Mouse (Mus musculus): ENCODE measurements at regions not wholly inside any gene's neighbourhood (a gene's known extent, or its start where the extent isn't known, plus 50 kb on each side); places are given as distances from the start of the nearest gene placed in this dataset.
"Not testable (repeated sequence)": the region's sequence is repeated elsewhere in the genome, so short reads cannot be mapped to it uniquely, and the experiment has no call there.

DNA sequence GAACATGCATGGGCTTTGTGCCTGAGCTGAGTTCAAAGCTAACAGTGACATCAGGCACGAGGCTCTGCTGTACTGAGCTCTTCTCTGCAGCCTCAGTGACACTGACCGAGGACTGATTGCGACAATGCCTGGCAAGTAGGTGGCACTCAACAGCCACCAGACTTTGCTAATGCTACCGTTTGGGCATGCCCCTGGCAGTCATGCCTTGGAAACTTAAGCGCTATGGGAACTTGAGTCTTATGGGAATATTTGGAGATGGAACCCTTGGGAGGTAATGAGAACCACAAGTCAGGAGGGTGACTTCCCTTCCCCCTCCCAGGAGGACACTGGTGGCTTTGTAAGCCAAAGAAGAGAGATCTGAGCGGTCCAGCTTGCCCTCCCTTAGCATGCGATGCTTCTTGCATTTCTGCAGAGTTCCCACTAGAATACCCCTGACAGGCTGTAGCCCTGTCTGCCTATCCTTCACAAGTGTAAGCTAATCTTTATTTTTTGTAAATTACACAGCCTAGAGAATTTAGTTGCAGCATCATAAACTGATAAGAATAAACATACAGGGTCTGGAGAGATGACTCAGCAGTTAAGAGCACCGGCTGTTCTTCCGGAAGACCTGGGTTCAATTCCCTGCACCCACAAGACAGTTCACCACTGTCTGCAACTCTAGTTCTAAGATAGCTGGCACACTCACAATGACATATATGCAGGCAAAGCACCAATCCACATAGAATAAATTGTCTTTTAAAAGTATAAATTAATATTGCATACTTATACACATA is 86.4 kb upstream of the Commd3 start:
- 56% methylated on average over 9 of the region's 9 CpGs for WGBS
- Histone ChIP-seq H3K4me3 (replicated peaks) (no peak overlapping the region), H3K4me2 (no peak overlapping the region), H3K9ac (no peak overlapping the region), H3K27me3 (replicated peaks) (no peaks in the 10 kb centered on the region), H3K27ac (no peak overlapping the region), H3K4me1 (no peaks in the 10 kb centered on the region), H3K36me3 (no peaks in the 10 kb centered on the region), H3K9me3 (no peaks in the 10 kb centered on the region)
- no peak for ATAC-seq (ENCODE audit: insufficient read depth, low FRiP score, low read depth)

- H3K36me3 ChIP-seq = no peaks in the 10 kb centered on the region
- WGBS = 41% methylated on average over 4 of the region's 4 CpGs
- no peaks in the 10 kb centered on the region for H3K27me3 ChIP-seq (replicated peaks)
- H3K9ac ChIP-seq = no peak overlapping the region
- H3K9me3 ChIP-seq = no peaks in the 10 kb centered on the region
- H3K4me1 ChIP-seq = no peaks in the 10 kb centered on the region
- ATAC-seq (ENCODE audit: insufficient read depth, low FRiP score, low read depth) = no peak
- no peak overlapping the region for H3K4me2 ChIP-seq
- H3K4me3 ChIP-seq (replicated peaks) = no peak overlapping the region
- H3K27ac ChIP-seq = no peak overlapping the region
Measured at GRCm38 (mm10) chr2:18558133-18558532, 114.1 kb upstream of the Commd3 start.

GRCm38 (mm10) chr2:18547964-18548643 is 124.1 kb upstream of the Commd3 start:
- Histone ChIP-seq H3K4me3 (replicated peaks) (no peak overlapping the region), H3K27ac (no peak overlapping the region), H3K9ac (no peak overlapping the region), H3K4me2 (no peak overlapping the region), H3K27me3 (replicated peaks) (no peaks in the 10 kb centered on the region), H3K36me3 (no peaks in the 10 kb centered on the region), H3K9me3 (no peaks in the 10 kb centered on the region), H3K4me1 (no peaks in the 10 kb centered on the region)
- ATAC-seq (ENCODE audit: insufficient read depth, low FRiP score, low read depth) = no peak
- WGBS = 68% methylated on average over 5 of the region's 5 CpGs

GRCm38 (mm10) chr2:18524387-18524786 is 131.8 kb upstream of the Dnajc1 start:
- H3K9ac ChIP-seq = no peak overlapping the region
- ATAC-seq (ENCODE audit: insufficient read depth, low FRiP score, low read depth) = no peak
- no peaks in the 10 kb centered on the region for H3K9me3 ChIP-seq
- no peaks in the 10 kb centered on the region for H3K27me3 ChIP-seq (replicated peaks)
- H3K27ac ChIP-seq = no peak overlapping the region
- WGBS = 81% methylated on average over 7 of the region's 7 CpGs
- H3K4me2 ChIP-seq = no peak overlapping the region
- H3K4me1 ChIP-seq = no peaks in the 10 kb centered on the region
- H3K4me3 ChIP-seq (replicated peaks) = no peak overlapping the region
- H3K36me3 ChIP-seq = no peaks in the 10 kb centered on the region

- Histone ChIP-seq H3K27me3 (replicated peaks) (no peaks in the 10 kb centered on the region), H3K9me3 (no peaks in the 10 kb centered on the region), H3K4me3 (replicated peaks) (no peak overlapping the region), H3K4me2 (no peak overlapping the region), H3K27ac (no peak overlapping the region), H3K36me3 (no peaks in the 10 kb centered on the region), H3K9ac (no peak overlapping the region), H3K4me1 (no peaks in the 10 kb centered on the region)
- no peak for ATAC-seq (ENCODE audit: insufficient read depth, low FRiP score, low read depth)
- 67% methylated on average over 3 of the region's 3 CpGs for WGBS
Measured at GRCm38 (mm10) chr2:18523911-18524310, 131.3 kb upstream of the Dnajc1 start.

- H3K9ac ChIP-seq = no peak overlapping the region
- no peak overlapping the region for H3K4me3 ChIP-seq (replicated peaks)
- no peak overlapping the region for H3K27ac ChIP-seq
- H3K27me3 ChIP-seq (replicated peaks) = no peaks in the 10 kb centered on the region
- no peaks in the 10 kb centered on the region for H3K36me3 ChIP-seq
- no peaks in the 10 kb centered on the region for H3K9me3 ChIP-seq
- H3K4me2 ChIP-seq = no peak overlapping the region
- no peaks in the 10 kb centered on the region for H3K4me1 ChIP-seq
- ATAC-seq (ENCODE audit: insufficient read depth, low FRiP score, low read depth) = no peak
Measured at GRCm38 (mm10) chr2:18513435-18513834, 120.8 kb upstream of the Dnajc1 start.

DNA sequence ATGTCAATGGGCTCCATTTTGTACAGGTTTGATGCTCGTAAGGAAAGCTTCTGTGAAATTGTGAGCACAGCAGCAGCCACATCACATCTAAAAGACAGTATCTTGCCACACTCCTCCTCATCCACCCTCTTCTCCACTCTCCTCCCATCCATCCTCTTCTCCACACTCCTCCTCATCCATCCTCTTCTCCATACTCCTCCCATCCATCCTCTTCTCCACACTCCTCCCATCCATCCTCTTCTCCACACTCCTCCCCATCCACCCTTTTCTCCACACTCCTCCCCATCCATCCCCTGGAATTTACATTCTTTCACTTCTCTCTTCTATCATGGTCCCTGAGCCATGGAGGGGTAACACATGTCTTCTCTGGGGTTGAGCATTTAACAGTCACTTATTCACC is 116.7 kb upstream of the Dnajc1 start:
- no peak overlapping the region for H3K27ac ChIP-seq
- no peak for ATAC-seq (ENCODE audit: insufficient read depth, low FRiP score, low read depth)
- H3K9ac ChIP-seq = no peak overlapping the region
- H3K36me3 ChIP-seq = no peaks in the 10 kb centered on the region
- H3K9me3 ChIP-seq = no peaks in the 10 kb centered on the region
- H3K4me1 ChIP-seq = no peaks in the 10 kb centered on the region
- H3K27me3 ChIP-seq (replicated peaks) = no peaks in the 10 kb centered on the region
- H3K4me3 ChIP-seq (replicated peaks) = no peak overlapping the region
- 84% methylated on average over 1 of the region's 1 CpGs for WGBS
- H3K4me2 ChIP-seq = no peak overlapping the region

DNA sequence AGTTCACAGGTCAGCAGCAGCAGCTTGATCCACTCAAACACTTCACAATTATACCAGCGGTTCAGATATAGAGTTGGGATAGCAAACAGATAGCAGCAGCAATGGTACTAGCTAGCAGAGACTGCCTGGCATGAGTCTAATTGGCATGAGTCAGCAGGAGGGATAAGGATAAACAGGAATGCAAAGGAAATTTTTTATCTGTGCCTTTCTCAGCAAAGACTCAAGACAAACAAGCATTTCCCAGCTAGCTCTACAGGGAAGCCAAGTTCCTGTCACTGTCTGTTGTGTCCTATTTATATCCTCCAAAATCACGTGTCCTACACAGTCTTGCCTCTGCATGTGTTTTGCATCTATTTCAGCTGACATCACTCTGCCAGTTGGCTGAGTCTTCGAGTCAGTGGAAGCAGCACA is 80.7 kb upstream of the Dnajc1 start:
- Histone ChIP-seq H3K4me3 (replicated peaks) (no peak overlapping the region), H3K4me2 (no peak overlapping the region), H3K36me3 (no peaks in the 10 kb centered on the region), H3K9ac (no peak overlapping the region), H3K4me1 (no peaks in the 10 kb centered on the region), H3K9me3 (no peaks in the 10 kb centered on the region), H3K27me3 (replicated peaks) (no peaks in the 10 kb centered on the region), H3K27ac (0 out of 2 replicates have a peak overlapping the region, but pooled peaks have one; percentile 26)
- 18% methylated on average over 3 of the region's 3 CpGs for WGBS
- ATAC-seq (ENCODE audit: insufficient read depth, low FRiP score, low read depth) = peak; percentile 63; the same call in 1 of the 2 replicates

- WGBS = 86% methylated on average over 4 of the region's 4 CpGs
- Histone ChIP-seq H3K9me3 (no peaks in the 10 kb centered on the region), H3K27me3 (replicated peaks) (no peaks in the 10 kb centered on the region), H3K4me2 (no peak overlapping the region), H3K4me1 (no peaks in the 10 kb centered on the region), H3K36me3 (no peaks in the 10 kb centered on the region), H3K4me3 (replicated peaks) (no peak overlapping the region), H3K27ac (no peak overlapping the region), H3K9ac (no peak overlapping the region)
- ATAC-seq (ENCODE audit: insufficient read depth, low FRiP score, low read depth) = no peak
Measured at GRCm38 (mm10) chr2:18460901-18461300, 68.3 kb upstream of the Dnajc1 start.

- not testable (repeated sequence) for H3K4me3 ChIP-seq (replicated peaks); H3K9ac ChIP-seq; H3K9me3 ChIP-seq; H3K36me3 ChIP-seq; ATAC-seq (ENCODE audit: insufficient read depth, low FRiP score, low read depth); H3K4me1 ChIP-seq; H3K4me2 ChIP-seq; H3K27me3 ChIP-seq (replicated peaks); H3K27ac ChIP-seq
- WGBS = 80% methylated on average over 3 of the region's 3 CpGs
Measured at GRCm38 (mm10) chr2:18460281-18460680, 67.7 kb upstream of the Dnajc1 start.

- H3K4me2 ChIP-seq; H3K36me3 ChIP-seq; ATAC-seq (ENCODE audit: insufficient read depth, low FRiP score, low read depth); H3K4me1 ChIP-seq; H3K9ac ChIP-seq; H3K27ac ChIP-seq; H3K9me3 ChIP-seq; H3K4me3 ChIP-seq (replicated peaks); H3K27me3 ChIP-seq (replicated peaks): not testable (repeated sequence)
- WGBS = 50% methylated on average over 2 of the region's 2 CpGs
Measured at GRCm38 (mm10) chr2:18453426-18453825, 60.8 kb upstream of the Dnajc1 start.

DNA sequence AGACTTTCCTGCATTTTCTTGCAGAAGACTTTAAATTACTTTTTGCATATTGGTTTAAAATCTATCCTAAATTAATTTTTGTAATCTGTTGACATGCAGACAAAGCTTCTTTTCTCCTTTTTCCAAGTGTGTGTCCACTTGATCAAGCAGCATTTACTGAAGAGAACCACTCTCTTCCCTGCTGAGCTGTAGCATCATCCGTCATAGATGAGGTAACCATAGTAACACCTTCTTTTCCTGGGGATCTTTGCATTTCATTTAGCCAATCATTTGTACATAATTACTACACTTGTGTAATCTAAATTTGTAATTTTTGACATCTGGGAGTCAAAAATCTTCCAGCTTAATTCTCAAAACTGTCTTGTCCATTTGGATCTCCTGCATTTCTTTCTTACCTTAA is 53.2 kb upstream of the Dnajc1 start:
- Histone ChIP-seq H3K4me3 (replicated peaks) (no peak overlapping the region), H3K9me3 (no peaks in the 10 kb centered on the region), H3K9ac (no peak overlapping the region), H3K36me3 (no peaks in the 10 kb centered on the region), H3K27ac (no peak overlapping the region), H3K4me1 (no peaks in the 10 kb centered on the region), H3K4me2 (no peak overlapping the region), H3K27me3 (replicated peaks) (no peaks in the 10 kb centered on the region)
- ATAC-seq (ENCODE audit: insufficient read depth, low FRiP score, low read depth) = no peak
- 58% methylated on average over 1 of the region's 1 CpGs for WGBS
